Mouse (Mus musculus): Measurements from ENCODE around the gene Gpatch2l. TPM values are rescaled to one million over a fixed set of nuclear protein-coding genes. Genes with fewer than 3 reads are reported as not detected.

The Gpatch2l gene
- total RNA-seq, 2 experiments from 2014 or later: 12.8 to 14.9 TPM

GRCm38 (mm10) chr12:86276895-86277294 is 35.2 kb downstream of the Gpatch2l start:
- no peak for DNase-seq

- DNase-seq: no peak
Observed at GRCm38 (mm10) chr12:86280000-86280399, 38.3 kb downstream of the Gpatch2l start.

DNA sequence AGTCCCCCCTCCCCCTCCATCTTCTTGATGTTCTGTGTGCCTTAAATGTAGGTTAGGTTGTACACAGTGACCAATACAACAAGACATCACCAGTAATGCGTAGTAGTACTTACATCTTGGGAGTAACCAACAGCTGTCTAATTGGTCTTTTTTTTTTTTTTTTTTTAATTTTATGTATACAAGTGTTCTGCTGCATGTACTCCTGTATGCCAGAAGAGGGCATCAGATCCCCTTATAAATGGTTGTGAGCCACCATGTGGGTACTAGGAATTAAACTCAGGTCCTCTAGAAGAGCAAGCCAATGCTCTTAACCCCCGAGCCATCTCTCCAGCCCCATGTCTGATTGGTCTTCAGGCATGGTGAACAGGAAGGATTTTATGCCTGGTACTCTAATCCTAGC is 44.0 kb downstream of the Gpatch2l start:
- DNase-seq: no peak

DNA sequence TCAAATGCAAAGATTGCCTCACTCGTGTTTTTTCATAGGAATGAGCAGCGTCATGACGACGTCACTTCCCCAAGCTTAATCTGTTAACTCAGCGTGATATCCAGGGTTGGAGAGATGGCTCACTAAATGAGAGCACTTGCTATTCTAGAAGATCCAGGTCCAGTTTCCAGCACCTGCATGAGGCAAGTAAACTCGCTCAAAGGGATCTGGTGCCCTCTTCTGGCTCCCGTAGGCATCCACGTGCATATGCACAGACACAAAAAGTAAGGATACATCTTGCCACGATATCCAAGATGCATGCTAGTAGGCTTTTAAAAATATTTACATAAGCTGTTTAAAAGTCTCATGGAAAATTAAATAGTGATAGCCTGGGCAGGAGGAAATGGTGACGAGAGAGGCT is 55.8 kb downstream of the Gpatch2l start:
- DNase-seq: no peak

DNA sequence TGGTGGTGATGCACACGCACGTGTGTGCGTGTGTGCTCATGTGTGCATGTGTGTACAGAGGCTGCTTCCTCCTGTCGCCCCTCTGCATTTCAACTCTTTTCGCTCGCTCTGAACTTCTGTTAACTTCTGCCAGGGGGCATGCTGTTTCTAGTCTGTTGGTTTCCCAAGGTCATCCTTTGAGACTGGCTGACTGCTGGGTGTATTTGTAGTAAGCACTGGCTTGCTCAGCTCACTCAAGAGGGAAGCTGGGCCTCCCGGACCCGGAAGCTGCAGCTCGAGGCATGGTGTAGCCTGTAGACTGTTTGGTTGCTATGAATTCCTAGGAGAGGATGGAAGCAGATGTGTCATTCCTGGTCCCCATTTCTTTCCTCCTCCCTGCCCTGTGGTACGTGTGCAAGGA is 61.3 kb downstream of the Gpatch2l start:
- no peak for DNase-seq

DNA sequence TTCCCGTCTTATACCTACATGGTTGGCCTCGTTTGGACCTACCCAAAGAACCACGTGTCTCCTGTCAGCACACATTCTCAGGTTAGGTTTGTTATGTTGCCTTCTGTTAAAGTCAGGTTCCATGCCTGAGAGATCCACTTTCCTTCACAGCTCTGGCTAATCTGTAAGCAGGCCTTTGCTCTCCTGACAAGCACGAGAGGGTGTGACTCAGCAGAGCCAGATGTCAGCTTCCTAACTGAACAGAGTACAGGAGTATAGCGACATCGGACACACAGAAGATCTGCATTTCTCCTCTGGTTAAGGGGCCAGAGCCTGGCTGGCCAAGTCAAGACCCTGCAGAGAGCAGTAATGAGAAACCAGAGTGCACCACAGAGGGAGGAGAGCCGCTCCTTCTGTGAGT is 63.4 kb downstream of the Gpatch2l start:
- no peak for DNase-seq

GRCm38 (mm10) chr12:86305635-86306243 is 64.1 kb downstream of the Gpatch2l start:
- DNase-seq: no peak

- DNase-seq: no peak
Observed at GRCm38 (mm10) chr12:86309474-86309873, 67.8 kb downstream of the Gpatch2l start.

DNA sequence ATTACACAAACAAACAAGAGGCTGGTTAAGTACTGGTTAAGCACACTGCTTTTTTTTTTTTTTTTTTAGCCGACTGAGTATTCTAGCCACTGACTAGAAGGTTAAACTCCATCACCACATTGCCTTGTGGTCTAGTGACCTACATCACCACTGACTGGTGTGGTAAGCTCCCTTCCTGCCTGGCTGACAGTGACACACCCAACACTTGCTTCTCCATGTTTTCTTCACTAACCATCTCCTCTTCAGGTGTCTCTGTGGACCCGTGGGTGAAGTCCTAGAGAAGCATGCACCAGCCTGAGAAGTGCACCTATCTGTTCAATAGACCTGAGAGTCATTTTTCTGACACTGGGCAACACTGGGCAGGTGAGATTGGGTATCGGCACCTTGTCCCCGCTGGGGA is 68.2 kb downstream of the Gpatch2l start:
- no peak for DNase-seq

- DNase-seq: no peak
Observed at GRCm38 (mm10) chr12:86320629-86321028, 79.0 kb downstream of the Gpatch2l start.

DNA sequence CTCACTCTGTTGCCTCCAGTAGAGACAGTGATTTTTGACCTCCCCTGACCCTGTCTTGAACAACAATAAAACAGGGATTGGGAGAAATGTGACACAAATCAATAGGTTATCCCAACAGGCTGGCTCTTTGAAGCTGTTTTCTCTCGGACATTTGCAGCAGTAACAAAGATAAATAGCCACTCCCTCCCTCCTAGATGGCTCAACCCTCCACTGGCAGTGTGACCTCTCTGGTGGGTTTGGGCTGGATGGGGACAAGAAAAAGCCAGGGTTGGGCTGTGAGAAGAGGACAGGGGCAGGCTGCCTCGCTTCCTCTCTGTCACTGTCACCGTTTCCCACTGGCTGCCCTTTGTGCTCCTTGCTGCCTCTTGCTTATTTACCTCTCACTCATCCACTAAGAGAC is 82.6 kb downstream of the Gpatch2l start:
- no peak for DNase-seq

GRCm38 (mm10) chr12:86329813-86330212 is 88.2 kb downstream of the Gpatch2l start:
- DNase-seq: no peak

GRCm38 (mm10) chr12:86330684-86331083 is 89.0 kb downstream of the Gpatch2l start:
- no peak for DNase-seq

GRCm38 (mm10) chr12:86331248-86331647 is 89.6 kb downstream of the Gpatch2l start:
- DNase-seq: no peak

GRCm38 (mm10) chr12:86336209-86336608 is 94.6 kb downstream of the Gpatch2l start:
- no peak for DNase-seq

DNA sequence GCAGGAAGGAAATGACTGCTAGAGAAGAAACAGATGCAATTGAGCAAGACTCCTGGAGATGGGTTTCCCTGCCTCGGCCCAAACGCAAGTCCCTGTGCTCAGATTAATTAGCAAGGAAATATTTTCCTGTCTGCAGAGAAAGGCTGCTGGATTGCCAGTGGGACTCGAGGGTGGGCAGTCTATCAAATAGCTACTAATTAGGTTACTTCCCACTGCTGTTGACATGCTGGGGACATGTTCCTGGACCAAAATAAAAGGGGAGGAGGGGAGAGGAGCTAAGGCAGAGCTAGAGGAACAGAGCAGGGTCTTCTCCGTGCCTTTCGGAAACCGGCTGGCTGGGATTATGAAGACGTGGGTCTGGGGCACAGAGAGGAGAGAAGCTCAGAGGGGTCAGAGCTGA is 95.2 kb downstream of the Gpatch2l start:
- no peak for DNase-seq

Other genes starting within 250 kb of the Gpatch2l start
- 10 to 100 TPM; 41.4 to 46.1 TPM for gene Tgfb3, start 162.8 kb upstream of the Gpatch2l start, total RNA-seq (2021)
- 10 to 100 TPM; 12.2 to 19.2 TPM for gene Ift43, start 159.3 kb upstream of the Gpatch2l start, total RNA-seq (2021)
- gene Esrrb, start 119.3 kb downstream of the Gpatch2l start, total RNA-seq (2021): 1 to 10 TPM; 1.9 TPM

All from gastrocnemius, postnatal 10 days (tissue).